Mouse (Mus musculus) monocyte, adult 5-6 weeks (primary cell): Measurements from ENCODE around the gene Flnc. TPM values are rescaled to one million over a fixed set of nuclear protein-coding genes. Genes with fewer than 3 reads are reported as not detected.

Source experiments
- ATAC-seq: fragments of 153-309, 156-312 bp; replicated peaks from 2 replicates; pipeline ENCODE4 v1.8.0; 2017; ENCODE audit warnings: mild to moderate bottlenecking; ENCODE audit not compliant: low TSS enrichment, insufficient number of reproducible peaks, severe bottlenecking, poor library complexity, low FRiP score
- total RNA-seq: library from RNA; stranded (forward); fragments of 200-1000, 200-491, 200-594 nt; gene quantifications from 3 replicates; pipeline ENCODE4 v1.2.3, GENCODE M21; 2017

The Flnc gene
- total RNA-seq, 1 experiment from 2014 or later: not detected

GRCm38 (mm10) chr6:29428171-29428570, 4.9 kb upstream of the Flnc start:
- no peak for ATAC-seq

DNA sequence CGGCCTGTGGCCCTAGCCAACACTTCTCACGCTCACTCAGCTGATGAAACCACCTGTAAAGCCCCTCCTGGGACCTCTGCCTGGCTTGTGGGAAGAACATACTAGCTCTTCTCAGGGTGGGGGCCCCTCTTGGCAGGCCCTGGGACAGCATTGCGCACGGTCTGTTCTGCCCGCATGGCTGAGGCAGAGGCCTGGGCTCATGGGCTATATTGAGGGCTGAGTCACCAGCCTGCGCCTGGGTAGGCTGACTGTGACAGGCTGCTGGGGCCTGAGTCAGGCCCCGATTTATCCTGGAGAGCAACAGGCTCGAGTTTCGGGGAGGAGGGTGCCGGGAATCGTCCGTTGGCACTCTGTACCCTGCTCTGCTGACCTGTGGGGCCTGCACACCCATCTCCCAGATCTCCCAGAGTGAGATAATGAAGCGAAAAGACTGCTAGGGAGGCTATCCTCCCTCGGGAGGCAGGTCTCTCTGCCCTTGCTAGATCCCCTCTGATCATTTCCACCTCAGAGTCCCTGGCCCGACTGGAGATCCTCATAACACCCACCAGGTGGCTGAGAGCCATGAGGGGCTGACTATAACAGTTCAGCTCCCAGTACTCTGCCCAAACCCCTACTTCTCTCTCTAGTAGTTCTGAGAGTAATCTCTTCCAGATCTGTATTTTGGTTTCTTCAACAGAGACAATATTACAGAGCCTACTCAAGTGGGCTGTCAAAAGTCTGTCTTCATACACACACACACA, 2.2 kb upstream of the Flnc start:
- no peak for ATAC-seq

DNA sequence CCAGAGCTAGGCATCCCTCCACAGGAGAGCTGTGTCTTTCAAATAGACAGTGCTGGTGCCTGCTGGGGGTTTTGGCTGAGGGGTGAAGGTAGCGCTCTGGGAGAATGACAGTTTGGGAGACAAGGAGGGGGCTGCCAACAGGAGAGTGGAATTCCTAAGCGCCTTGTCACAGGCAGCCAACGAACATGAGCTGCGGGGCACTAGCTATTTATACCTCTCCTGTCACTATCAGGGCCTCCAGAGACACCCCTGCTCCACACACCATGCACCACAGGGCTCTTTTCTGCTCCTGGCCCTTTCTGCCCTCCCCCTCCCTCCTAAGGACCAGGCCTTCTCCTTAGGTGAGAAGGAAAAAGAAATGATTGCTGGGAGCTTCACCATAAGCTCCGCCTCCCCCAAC, 1.6 kb upstream of the Flnc start:
- ATAC-seq: no peak

GRCm38 (mm10) chr6:29432156-29432555, 900 bp upstream of the Flnc start:
- no peak for ATAC-seq

- no peak for ATAC-seq
These were observed 399 bp upstream of the Flnc start for GRCm38 (mm10) chr6:29432676-29433037.

GRCm38 (mm10) chr6:29433804-29434795, 1.0 kb downstream of the Flnc start:
- ATAC-seq: no peak

- ATAC-seq: no peak
These were observed 2.0 kb downstream of the Flnc start for GRCm38 (mm10) chr6:29434911-29435691.

GRCm38 (mm10) chr6:29435940-29436451, 2.9 kb downstream of the Flnc start:
- ATAC-seq: no peak

- ATAC-seq: no peak
These were observed 3.4 kb downstream of the Flnc start for GRCm38 (mm10) chr6:29436461-29436934.

- ATAC-seq: no peak
These were observed 6.2 kb downstream of the Flnc start for GRCm38 (mm10) chr6:29439251-29439650.

GRCm38 (mm10) chr6:29439789-29440188, 6.7 kb downstream of the Flnc start:
- ATAC-seq: no peak

DNA sequence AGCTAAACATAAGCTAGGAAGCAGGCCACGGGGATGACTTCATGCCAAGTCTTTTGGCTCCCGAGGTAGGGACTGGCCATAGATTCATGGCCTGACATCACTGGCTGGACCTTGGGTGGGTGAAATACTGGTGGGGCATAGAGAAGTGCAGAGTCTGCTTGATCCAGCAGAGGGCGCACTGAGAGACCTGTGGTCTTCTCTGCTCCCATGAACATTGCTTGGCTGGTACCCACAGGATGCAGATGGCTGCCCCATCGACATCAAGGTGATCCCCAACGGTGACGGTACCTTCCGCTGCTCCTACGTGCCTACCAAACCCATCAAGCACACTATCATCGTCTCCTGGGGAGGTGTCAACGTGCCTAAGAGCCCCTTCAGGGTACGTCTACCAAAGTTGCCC, 11.7 kb downstream of the Flnc start:
- no peak for ATAC-seq

GRCm38 (mm10) chr6:29445354-29445753, 12.3 kb downstream of the Flnc start:
- no peak for ATAC-seq

DNA sequence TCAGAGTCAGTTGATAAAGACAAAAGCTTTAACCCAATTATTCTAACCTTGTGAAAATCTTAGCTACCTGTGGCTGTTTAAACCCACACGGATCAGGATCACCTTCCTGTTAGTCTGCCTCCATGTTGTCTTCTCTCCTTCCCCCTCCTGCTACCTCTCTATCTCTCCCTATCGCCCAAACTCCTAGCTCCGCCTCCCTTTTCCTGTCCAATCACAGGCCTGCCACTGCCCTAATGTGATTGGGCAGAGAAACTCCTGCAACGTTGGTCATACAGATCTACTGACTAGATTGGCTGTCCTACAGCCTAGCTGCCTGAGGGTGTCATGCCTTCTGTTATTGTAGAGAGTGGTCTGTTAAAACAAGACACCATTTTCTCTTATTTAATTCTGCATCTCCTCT, 16.8 kb downstream of the Flnc start:
- no peak for ATAC-seq

DNA sequence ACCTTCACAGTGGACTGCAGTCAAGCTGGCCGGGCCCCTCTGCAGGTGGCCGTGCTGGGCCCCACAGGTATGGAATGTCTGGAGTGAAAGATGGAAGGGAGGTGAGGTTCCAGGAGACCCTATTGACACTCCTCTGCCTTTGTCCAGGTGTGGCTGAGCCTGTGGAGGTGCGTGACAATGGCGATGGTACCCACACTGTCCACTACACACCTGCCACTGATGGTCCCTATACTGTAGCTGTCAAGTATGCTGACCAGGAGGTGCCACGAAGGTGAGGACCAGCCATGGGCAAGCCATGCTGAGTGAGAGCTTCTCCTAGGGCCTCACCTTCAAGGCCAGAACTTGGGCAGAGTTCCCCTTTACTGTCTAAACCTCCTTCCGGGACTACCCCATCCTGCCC, 17.6 kb downstream of the Flnc start:
- no peak for ATAC-seq

- ATAC-seq: no peak
These were observed 28.4 kb downstream of the Flnc start for GRCm38 (mm10) chr6:29461502-29461901.

- ATAC-seq: no peak
These were observed 30.3 kb downstream of the Flnc start for GRCm38 (mm10) chr6:29463388-29463787.

GRCm38 (mm10) chr6:29467583-29468354, 34.7 kb downstream of the Flnc start, which contains the start of gene Atp6v1f:
Atp6v1f (plus strand) TSS chr6:29467718.
- peak; percentile 93 for ATAC-seq
